Mouse (Mus musculus): ENCODE data around the gene 1700042G07Rik.

1700042G07Rik gene

GRCm38 (mm10) chr4:116162142-116162541, 11.0 kb upstream of the 1700042G07Rik start:
- peak; percentile 46 for DNase-seq (ENCODE audit: low spot score)

- peak; percentile 42 for DNase-seq (ENCODE audit: low spot score)
Measured at GRCm38 (mm10) chr4:116164759-116165554, 8.2 kb upstream of the 1700042G07Rik start.

GRCm38 (mm10) chr4:116165708-116166407, 7.3 kb upstream of the 1700042G07Rik start:
- no peak for DNase-seq (ENCODE audit: low spot score)

GRCm38 (mm10) chr4:116167404-116167803, 5.8 kb upstream of the 1700042G07Rik start, which contains the start of gene Tspan1:
Gene Tspan1 (minus strand): TSS chr4:116167601.
- peak; percentile 88 for DNase-seq (ENCODE audit: low spot score)

- DNase-seq (ENCODE audit: low spot score) = peak; percentile 77
Measured at GRCm38 (mm10) chr4:116168617-116169352, 4.4 kb upstream of the 1700042G07Rik start.

- no peak for DNase-seq (ENCODE audit: low spot score)
Measured at GRCm38 (mm10) chr4:116169353-116169672, 3.9 kb upstream of the 1700042G07Rik start.

GRCm38 (mm10) chr4:116173752-116174151, 580 bp downstream of the 1700042G07Rik start:
- no peak for DNase-seq (ENCODE audit: low spot score)

- DNase-seq (ENCODE audit: low spot score) = peak; percentile 39
Measured at GRCm38 (mm10) chr4:116174466-116175116, 1.4 kb downstream of the 1700042G07Rik start.

- DNase-seq (ENCODE audit: low spot score) = no peak
Measured at GRCm38 (mm10) chr4:116175136-116175535, 2.0 kb downstream of the 1700042G07Rik start.

GRCm38 (mm10) chr4:116175711-116176542, 2.8 kb downstream of the 1700042G07Rik start:
- peak; percentile 41 for DNase-seq (ENCODE audit: low spot score)

- DNase-seq (ENCODE audit: low spot score) = peak; percentile 90
Measured at GRCm38 (mm10) chr4:116176543-116176988, 3.4 kb downstream of the 1700042G07Rik start.

- DNase-seq (ENCODE audit: low spot score) = peak; percentile 88
Measured at GRCm38 (mm10) chr4:116177140-116177539, 4.0 kb downstream of the 1700042G07Rik start.

GRCm38 (mm10) chr4:116182079-116182478, 8.9 kb downstream of the 1700042G07Rik start:
- DNase-seq (ENCODE audit: low spot score) = no peak

GRCm38 (mm10) chr4:116182745-116183144, 9.6 kb downstream of the 1700042G07Rik start:
- peak; percentile 72 for DNase-seq (ENCODE audit: low spot score)

- no peak for DNase-seq (ENCODE audit: low spot score)
Measured at GRCm38 (mm10) chr4:116185083-116185482, 11.9 kb downstream of the 1700042G07Rik start.

- DNase-seq (ENCODE audit: low spot score) = no peak
Measured at GRCm38 (mm10) chr4:116192286-116192835, 19.2 kb downstream of the 1700042G07Rik start.

- DNase-seq (ENCODE audit: low spot score) = no peak
Measured at GRCm38 (mm10) chr4:116193583-116194383, 20.6 kb downstream of the 1700042G07Rik start.

GRCm38 (mm10) chr4:116198422-116198821, 25.2 kb downstream of the 1700042G07Rik start:
- DNase-seq (ENCODE audit: low spot score) = no peak

GRCm38 (mm10) chr4:116204422-116204821, 31.2 kb downstream of the 1700042G07Rik start:
- DNase-seq (ENCODE audit: low spot score) = no peak

GRCm38 (mm10) chr4:116206531-116206930, 33.4 kb downstream of the 1700042G07Rik start:
- DNase-seq (ENCODE audit: low spot score) = no peak

Measured in lung, postnatal 25 days (tissue).